Mouse (Mus musculus): ENCODE data around the gene Thada. TPM values are rescaled to one million over a fixed set of nuclear protein-coding genes. Genes with fewer than 3 reads are reported as not detected.

Thada gene
- total and polyA plus RNA-seq, 2 experiments from 2014 or later = 4.3 to 12.2 TPM

- no peaks in the 10 kb centered on the region for H3K9me3 ChIP-seq (ENCODE audit: low read length)
- WGBS = 73% methylated on average over 11 of the region's 11 CpGs
- no peak overlapping the region for H3K4me2 ChIP-seq (ENCODE audit: low read depth, low read length, poor library complexity, severe bottlenecking)
- no peak overlapping the region for H3K4me3 ChIP-seq (ENCODE audit: low read depth, low read length)
- DNase-seq (ENCODE audit: low spot score) = no peak
- ATAC-seq (ENCODE audit: low FRiP score) = no peak
- no peak for TF ChIP-seq CTCF (IDR thresholded peaks at IDR 0.05)
- peaks cover 8% of the 10 kb centered on the region; the same call in 1 of the 2 replicates for H3K36me3 ChIP-seq (ENCODE audit: insufficient read depth, low read length)
- H3K9ac ChIP-seq (replicated peaks; ENCODE audit: low read length, poor library complexity, severe bottlenecking) = no peak overlapping the region
- no peaks in the 10 kb centered on the region for H3K27me3 ChIP-seq (ENCODE audit: insufficient read depth, low read length)
- H3K27ac ChIP-seq (ENCODE audit: low read depth, low read length) = no peak overlapping the region
- no peaks in the 10 kb centered on the region for H3K4me1 ChIP-seq (ENCODE audit: insufficient read depth, low read length)
Measured at GRCm38 (mm10) chr17:84419326-84420275, 46.4 kb downstream of the Thada start.

DNA sequence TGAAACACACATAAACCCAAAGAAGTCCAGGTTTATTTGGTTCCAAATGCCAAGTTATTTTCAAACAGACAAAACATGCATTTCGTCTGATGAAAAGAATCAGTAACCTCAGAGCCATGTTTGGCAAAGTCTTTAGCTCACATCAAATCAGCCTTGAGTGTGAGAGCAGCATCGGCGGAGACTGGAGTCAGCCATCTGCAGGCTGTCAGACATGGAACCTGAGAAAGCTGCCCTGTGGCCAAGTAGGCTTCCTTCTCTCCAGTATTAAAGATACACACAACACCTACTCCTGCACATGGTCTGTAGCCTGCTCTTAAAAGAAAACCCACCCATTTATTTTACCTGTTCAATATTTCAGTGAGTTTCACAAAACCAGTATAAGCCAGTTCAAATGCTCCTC is 50.1 kb downstream of the Thada start:
- H3K4me3 ChIP-seq (ENCODE audit: low read depth, low read length) = no peak overlapping the region

DNA sequence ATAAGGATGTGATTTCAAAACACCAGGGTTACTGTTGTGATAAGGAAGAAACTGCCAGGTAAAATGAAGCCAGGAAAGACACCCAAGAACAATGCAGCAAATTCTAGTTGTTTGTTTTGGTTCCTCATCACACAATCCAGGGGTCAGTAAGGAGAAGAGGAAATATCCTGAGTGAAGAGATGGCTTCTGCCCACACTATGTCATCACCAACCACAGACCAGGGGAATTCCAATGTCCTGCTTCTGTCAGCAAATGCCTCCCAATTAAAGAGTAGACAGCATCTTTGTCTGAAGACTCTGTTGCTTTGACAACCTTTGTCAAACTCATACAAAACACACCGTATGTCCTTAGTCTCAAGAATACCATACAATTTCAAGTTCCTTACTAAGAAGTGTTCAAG is 57.3 kb downstream of the Thada start:
- Histone ChIP-seq H3K36me3 (ENCODE audit: insufficient read depth, low read length) (0 out of 2 replicates have a peak, but pooled peaks cover 4% of the 10 kb centered on the region), H3K9me3 (ENCODE audit: low read length) (no peaks in the 10 kb centered on the region), H3K4me2 (ENCODE audit: low read depth, low read length, poor library complexity, severe bottlenecking) (no peak overlapping the region), H3K4me3 (ENCODE audit: low read depth, low read length) (no peak overlapping the region), H3K4me1 (ENCODE audit: insufficient read depth, low read length) (no peaks in the 10 kb centered on the region), H3K27ac (ENCODE audit: low read depth, low read length) (no peak overlapping the region), H3K9ac (replicated peaks; ENCODE audit: low read length, poor library complexity, severe bottlenecking) (no peak overlapping the region), H3K27me3 (ENCODE audit: insufficient read depth, low read length) (no peaks in the 10 kb centered on the region)
- DNase-seq (ENCODE audit: low spot score) = no peak
- no peak for ATAC-seq (ENCODE audit: low FRiP score)
- WGBS = 90% methylated on average over 1 of the region's 1 CpGs
- no peak for TF ChIP-seq CTCF (IDR thresholded peaks at IDR 0.05)

More for the DNA sequence above, 50.1 kb downstream of the Thada start:
- no peaks in the 10 kb centered on the region for H3K4me1 ChIP-seq (ENCODE audit: insufficient read depth, low read length)
- DNase-seq (ENCODE audit: low spot score) (no peak), ATAC-seq (ENCODE audit: low FRiP score) (no peak)
- H3K27ac ChIP-seq (ENCODE audit: low read depth, low read length) = no peak overlapping the region
- H3K9ac ChIP-seq (replicated peaks; ENCODE audit: low read length, poor library complexity, severe bottlenecking) = no peak overlapping the region
- no peak overlapping the region for H3K4me2 ChIP-seq (ENCODE audit: low read depth, low read length, poor library complexity, severe bottlenecking)
- 90% methylated on average over 3 of the region's 3 CpGs for WGBS
- H3K9me3 ChIP-seq (ENCODE audit: low read length) = no peaks in the 10 kb centered on the region
- TF ChIP-seq CTCF (IDR thresholded peaks at IDR 0.05) = no peak
- H3K36me3 ChIP-seq (ENCODE audit: insufficient read depth, low read length) = peaks cover 9% of the 10 kb centered on the region; the same call in 1 of the 2 replicates
- no peaks in the 10 kb centered on the region for H3K27me3 ChIP-seq (ENCODE audit: insufficient read depth, low read length)

DNA sequence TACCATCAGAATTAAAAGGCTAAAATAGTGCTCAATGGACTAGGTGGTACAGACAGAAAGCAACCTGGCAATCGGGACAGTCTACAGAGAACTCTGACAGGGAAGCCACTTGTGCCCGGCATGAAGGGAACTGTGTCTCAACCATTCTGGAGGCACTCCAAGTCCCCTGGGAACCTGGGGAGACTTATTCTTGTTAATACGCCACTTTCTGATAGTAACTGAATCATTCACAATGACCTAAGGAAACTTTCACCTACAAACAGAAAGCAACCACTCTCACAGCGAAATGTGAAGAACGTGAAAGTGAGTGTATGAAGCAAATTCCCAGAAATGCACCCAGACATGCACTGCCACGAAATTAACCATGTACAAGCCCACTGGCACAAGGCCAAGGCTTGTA is 60.4 kb downstream of the Thada start:
- Histone ChIP-seq H3K27ac (ENCODE audit: low read depth, low read length) (no peak overlapping the region), H3K4me3 (ENCODE audit: low read depth, low read length) (no peak overlapping the region), H3K4me1 (ENCODE audit: insufficient read depth, low read length) (no peaks in the 10 kb centered on the region), H3K27me3 (ENCODE audit: insufficient read depth, low read length) (no peaks in the 10 kb centered on the region), H3K9ac (replicated peaks; ENCODE audit: low read length, poor library complexity, severe bottlenecking) (no peak overlapping the region), H3K9me3 (ENCODE audit: low read length) (no peaks in the 10 kb centered on the region), H3K36me3 (ENCODE audit: insufficient read depth, low read length) (no peaks in the 10 kb centered on the region), H3K4me2 (ENCODE audit: low read depth, low read length, poor library complexity, severe bottlenecking) (no peak overlapping the region)
- 80% methylated on average over 6 of the region's 6 CpGs for WGBS
- peak; percentile 24 for DNase-seq (ENCODE audit: low spot score)
- TF ChIP-seq CTCF (IDR thresholded peaks at IDR 0.05) = no peak
- no peak for ATAC-seq (ENCODE audit: low FRiP score)

GRCm38 (mm10) chr17:84401796-84402195 is 64.2 kb downstream of the Thada start:
- Histone ChIP-seq H3K27me3 (ENCODE audit: insufficient read depth, low read length) (no peaks in the 10 kb centered on the region), H3K9me3 (ENCODE audit: low read length) (no peaks in the 10 kb centered on the region), H3K4me2 (ENCODE audit: low read depth, low read length, poor library complexity, severe bottlenecking) (no peak overlapping the region), H3K9ac (replicated peaks; ENCODE audit: low read length, poor library complexity, severe bottlenecking) (no peak overlapping the region), H3K4me3 (ENCODE audit: low read depth, low read length) (no peak overlapping the region), H3K36me3 (ENCODE audit: insufficient read depth, low read length) (peaks cover 4% of the 10 kb centered on the region; the same call in 1 of the 2 replicates), H3K27ac (ENCODE audit: low read depth, low read length) (no peak overlapping the region), H3K4me1 (ENCODE audit: insufficient read depth, low read length) (no peaks in the 10 kb centered on the region)
- ATAC-seq (ENCODE audit: low FRiP score) = no peak
- 86% methylated on average over 5 of the region's 5 CpGs for WGBS
- no peak for DNase-seq (ENCODE audit: low spot score)
- no peak for TF ChIP-seq CTCF (IDR thresholded peaks at IDR 0.05)

DNA sequence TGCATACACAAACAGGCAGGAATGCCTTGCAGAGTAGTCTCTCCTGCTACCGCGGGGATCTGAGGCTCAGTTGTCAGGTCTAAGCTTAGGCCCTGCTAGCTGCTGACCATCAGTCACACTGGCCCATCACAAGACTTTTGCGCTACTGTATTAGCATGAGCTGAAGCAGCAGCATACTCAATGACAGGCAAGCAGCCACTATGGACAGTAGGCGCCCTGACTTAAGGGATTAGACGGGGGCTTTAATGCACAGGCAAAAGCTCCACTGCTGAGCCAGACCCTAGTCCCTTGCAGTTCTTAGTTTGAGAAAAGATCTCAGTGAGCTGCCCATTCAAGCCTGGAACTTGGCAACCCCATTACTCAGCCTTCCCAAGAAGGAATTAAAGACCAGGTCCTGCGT is 66.6 kb downstream of the Thada start:
- no peaks in the 10 kb centered on the region for H3K4me1 ChIP-seq (ENCODE audit: insufficient read depth, low read length)
- ATAC-seq (ENCODE audit: low FRiP score) (no peak), DNase-seq (ENCODE audit: low spot score) (no peak)
- no peak overlapping the region for H3K9ac ChIP-seq (replicated peaks; ENCODE audit: low read length, poor library complexity, severe bottlenecking)
- peaks cover 8% of the 10 kb centered on the region; the same call in 1 of the 2 replicates for H3K36me3 ChIP-seq (ENCODE audit: insufficient read depth, low read length)
- WGBS = 66% methylated on average over 6 of the region's 6 CpGs
- no peak overlapping the region for H3K4me3 ChIP-seq (ENCODE audit: low read depth, low read length)
- H3K9me3 ChIP-seq (ENCODE audit: low read length) = no peaks in the 10 kb centered on the region
- no peak overlapping the region for H3K27ac ChIP-seq (ENCODE audit: low read depth, low read length)
- H3K4me2 ChIP-seq (ENCODE audit: low read depth, low read length, poor library complexity, severe bottlenecking) = no peak overlapping the region
- TF ChIP-seq CTCF (IDR thresholded peaks at IDR 0.05) = no peak
- no peaks in the 10 kb centered on the region for H3K27me3 ChIP-seq (ENCODE audit: insufficient read depth, low read length)

Measured in midbrain, postnatal 0 days (tissue).